Mouse (Mus musculus) olfactory bulb, adult 2 months (tissue): Measurements from ENCODE around the gene Nmnat2.

Experiments used
- CTCF ChIP-seq: fragments of 200-500 bp; IDR thresholded peaks from 2 replicates; pipeline ENCODE4 v1.5.1; 2012; ENCODE audit warnings: low read depth, mild to moderate bottlenecking, low read length, moderate library complexity; ENCODE audit not compliant: insufficient read depth
- POLR2A ChIP-seq: fragments of 200-500 bp; IDR thresholded peaks from 2 replicates; pipeline ENCODE4 v1.6.1; 2012; ENCODE audit warnings: mild to moderate bottlenecking, low read depth, low read length, moderate library complexity; ENCODE audit not compliant: insufficient read depth

DNA sequence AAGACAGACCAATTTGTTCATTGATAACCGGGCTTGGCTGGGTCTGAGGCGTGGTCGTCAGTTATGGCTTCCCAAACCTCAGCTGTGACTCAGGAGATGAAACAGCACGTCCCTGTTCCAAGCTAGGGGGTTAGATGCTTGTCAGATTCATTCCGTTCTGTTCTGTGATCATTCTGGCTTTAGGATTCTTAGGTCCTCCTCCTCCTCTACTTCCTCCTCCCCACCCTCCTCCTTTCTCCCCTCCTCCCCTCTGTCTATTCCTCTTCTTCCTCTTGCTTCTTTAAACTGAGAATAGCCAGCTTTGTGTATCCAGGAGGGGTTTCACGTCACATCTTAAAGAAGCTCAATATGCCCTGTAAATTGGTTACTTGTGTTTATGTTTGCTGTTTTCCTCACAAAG lies 165.8 kb downstream of the Nmnat2 start:
- TF ChIP-seq CTCF (no peak), POLR2A (no peak)
